Mouse (Mus musculus): ENCODE data around the gene Mtmr12. TPM values are rescaled to one million over a fixed set of nuclear protein-coding genes. Genes with fewer than 3 reads are reported as not detected.

The Mtmr12 gene
- total RNA-seq, 2 experiments from 2014 or later = 17.6 to 24.1 TPM

DNA sequence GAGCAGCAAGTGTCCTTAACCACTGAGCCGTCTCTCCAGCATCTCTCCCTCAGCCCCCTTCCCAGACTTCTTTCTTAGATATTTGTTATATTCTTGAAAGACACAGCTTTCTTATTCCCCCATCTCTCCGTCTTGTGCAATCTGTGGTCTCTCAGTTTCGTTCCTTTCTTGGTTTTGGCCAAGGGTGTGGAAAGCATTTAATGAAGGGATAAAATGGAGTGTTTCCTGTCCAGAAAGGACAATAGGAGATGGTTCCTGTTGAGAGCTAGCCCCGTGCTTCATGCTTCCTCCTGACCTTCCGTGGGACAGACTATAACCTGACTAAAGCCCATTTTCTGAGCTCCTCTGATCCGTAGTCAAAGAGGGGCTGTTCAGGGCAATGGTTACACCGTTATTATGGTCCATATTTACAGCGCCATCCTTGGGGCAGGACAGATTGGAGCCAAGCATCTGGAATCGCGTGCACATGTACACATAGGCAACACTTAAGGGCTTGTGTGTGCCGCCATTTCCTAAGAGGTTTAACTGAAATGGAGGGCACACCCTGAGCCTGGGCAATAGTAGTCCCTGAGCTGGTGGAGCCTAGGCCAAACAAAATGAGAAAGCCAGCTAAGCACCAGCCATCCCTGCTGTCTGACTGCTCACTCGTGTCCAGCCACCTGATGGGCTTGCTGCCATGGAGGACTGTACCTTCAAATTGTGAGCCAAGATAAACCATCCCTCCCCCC is 68.7 kb downstream of the Mtmr12 start:
- DNase-seq (ENCODE audit: low spot score in 2 of 2) = no peak

DNA sequence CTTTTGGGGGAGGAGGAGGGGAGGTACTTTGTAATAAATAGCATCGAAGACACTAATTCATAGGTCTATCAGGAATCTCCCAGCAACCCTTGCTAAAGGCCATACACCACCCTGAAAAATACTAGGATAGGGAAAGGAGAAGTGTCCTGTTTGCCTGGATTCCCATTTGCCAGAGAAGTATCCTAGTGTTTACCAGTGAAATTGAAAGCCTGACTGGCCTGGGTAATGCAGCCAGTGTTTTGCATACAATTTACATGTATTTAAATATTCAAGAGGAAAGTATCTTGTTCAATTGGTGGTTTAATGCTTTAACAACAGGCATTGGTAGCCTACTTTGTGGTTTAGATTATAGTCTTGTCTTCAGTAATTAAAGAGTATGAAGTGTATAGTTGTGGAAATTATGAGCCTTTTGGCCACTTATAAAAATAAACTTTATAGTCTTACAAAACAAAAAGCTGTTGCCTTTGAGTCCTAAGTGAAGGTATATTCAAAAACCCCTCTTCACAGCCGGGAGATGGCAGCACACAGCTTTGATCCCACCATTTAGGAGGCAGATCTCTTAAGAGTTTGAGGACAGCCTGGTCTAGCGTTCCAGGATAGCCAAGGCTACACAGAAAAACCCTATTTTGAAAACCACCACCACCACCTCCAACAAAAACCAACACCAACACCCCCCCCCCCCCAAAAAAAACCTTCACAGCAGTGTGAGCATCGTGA is 69.4 kb downstream of the Mtmr12 start:
- DNase-seq (ENCODE audit: low spot score in 2 of 2) = no peak

DNA sequence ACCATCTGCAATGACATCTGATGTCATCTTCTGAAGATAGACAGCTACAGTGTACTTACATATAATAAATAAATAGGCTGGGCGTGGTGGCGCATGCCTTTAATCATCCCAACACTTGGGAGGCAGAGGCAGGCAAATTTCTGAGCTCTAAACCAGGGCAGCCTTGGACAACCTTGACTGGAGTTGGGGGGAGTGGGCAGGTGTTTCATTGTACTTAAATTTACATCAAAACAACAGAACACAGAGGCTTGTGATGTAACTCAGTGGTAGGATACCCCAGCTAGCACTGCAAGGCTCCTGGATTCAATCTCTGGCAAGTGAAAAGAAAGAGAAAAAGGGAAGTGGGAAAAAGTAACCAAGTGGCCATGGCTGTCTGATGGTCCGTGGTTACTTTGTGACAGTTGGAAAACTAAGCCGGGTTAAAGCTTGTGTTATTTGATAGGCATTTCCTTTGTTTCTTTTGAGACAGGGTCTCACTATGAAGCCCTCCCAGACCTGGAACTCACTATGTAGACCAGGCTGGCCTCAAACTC is 70.3 kb downstream of the Mtmr12 start:
- DNase-seq (ENCODE audit: low spot score in 2 of 2) = no peak

DNA sequence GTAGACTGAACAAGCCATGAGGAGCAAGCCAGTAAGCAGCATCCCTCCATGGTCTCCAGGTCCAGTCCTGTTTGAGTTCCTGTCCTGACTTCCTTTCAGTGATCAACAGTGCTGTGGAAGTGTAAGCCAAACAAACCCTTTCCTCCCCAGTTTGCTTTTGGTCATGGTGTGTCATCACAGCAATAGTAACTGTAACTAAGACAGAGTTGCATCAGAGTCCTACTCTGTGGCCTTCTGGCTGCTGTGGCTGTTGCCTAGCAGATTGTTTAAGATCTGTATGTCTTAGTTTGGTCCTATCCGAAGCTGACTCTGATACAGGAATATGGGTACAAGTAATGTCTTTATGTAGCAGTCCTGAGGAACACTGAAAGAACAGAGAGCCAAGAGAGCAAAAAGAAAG is 75.0 kb downstream of the Mtmr12 start:
- DNase-seq (ENCODE audit: low spot score in 2 of 2) = no peak

DNA sequence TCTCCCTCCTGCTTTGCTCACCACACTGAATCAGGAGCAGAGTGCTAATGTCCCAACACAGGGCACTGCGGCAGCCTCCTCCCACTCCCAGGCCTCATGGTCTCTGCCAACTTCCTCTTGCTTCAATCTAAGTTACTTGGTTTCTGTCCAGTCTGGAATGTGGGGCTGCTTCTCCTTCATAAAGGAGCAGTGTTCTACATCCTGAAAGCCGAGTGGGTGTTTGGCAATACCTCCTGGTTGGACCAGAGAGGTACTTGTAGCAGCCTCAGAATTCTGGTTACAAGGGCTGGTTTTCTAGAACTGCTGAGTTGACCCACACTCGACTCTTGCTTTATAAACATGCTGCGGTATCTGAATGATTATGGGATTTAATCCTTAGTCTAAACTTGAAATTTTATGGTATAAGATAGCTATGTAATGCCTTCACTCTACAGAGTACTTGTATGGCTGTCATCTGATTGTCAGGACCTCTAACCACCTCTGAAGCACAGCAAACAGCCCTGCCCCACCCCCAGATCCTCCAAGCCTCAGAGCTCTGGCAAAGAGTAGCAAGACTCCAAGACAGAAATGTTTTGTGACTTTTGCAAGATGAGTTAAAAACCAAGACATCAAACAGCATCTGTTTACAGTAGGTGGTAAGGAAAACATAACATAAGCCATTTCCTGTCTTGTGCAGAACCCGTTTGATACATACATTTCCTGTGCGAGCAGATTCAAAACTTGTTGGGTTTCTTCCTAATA is 80.1 kb downstream of the Mtmr12 start:
- DNase-seq (ENCODE audit: low spot score in 2 of 2) = no peak

DNA sequence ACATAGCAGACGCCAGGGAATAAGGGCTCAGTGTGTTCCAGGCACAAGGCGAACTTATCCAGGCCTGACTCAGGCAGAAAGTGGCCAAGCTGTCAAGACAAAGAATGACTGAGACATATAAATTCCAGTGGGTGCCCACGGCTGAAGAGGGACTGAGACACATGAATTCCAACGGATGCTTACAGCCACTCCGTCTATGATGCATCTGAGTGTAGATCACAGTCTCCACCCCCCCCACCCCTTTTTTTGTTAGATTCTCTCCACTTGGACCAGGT is 80.6 kb downstream of the Mtmr12 start:
- DNase-seq (ENCODE audit: low spot score in 2 of 2) = no peak

DNA sequence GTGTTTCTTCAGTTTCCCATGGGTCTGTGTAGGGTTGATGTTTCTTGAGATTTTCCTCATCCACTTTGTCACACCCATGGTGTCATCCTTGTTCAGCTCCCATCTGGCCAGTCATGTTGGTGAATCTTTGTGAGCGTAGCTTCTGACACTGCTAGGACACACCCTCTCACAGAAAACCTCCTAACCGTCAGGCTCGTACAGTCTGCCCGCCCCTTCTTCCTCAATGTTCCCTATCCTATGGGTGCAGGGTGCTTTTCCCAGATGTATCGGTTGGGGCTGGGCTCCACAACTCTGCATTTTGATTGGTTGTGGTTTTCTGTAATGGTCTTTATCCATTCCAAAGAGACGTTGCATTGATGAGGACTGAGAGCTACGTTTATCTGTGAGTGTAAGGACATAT is 85.5 kb downstream of the Mtmr12 start:
- no peak for DNase-seq (ENCODE audit: low spot score in 2 of 2)

DNA sequence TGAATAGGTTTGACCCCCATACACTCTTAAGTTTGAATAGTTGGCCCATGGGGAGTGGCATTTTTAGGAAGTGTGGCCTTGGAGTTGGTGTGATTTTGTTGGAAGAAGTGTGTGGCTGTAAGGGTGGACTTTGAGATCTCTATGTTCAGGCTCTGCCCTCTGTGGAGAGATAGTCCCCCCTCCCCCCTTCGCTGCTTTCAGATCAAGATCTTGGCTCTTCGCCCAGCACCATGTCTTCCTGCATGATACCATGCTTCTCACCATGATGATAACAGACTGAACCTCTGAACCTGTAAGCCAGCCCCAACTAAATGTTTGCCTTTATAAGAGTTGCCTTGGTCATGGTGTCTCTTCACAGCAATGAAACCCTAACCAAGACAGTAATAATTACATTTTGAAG is 86.9 kb downstream of the Mtmr12 start:
- DNase-seq (ENCODE audit: low spot score in 2 of 2) = no peak

DNA sequence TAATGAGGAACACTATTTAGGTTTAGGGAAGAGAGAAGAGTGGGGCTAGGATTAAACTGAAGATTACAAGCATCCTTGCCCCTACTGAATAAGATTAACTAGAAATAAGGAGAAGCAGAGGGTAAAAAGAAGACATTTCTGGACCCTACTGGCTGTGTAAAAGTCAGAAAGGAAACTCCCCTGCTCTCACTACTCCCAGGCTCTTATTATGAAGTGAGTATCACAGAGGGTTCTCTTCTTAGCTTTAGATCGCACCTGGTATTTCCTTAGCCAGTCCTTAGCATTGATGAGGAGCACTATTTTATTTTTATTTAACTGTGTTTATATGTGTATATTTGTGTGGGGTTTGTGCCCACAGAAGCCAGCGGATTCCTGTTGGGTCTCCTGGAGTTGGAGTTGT is 91.4 kb downstream of the Mtmr12 start:
- no peak for DNase-seq (ENCODE audit: low spot score in 2 of 2)

DNA sequence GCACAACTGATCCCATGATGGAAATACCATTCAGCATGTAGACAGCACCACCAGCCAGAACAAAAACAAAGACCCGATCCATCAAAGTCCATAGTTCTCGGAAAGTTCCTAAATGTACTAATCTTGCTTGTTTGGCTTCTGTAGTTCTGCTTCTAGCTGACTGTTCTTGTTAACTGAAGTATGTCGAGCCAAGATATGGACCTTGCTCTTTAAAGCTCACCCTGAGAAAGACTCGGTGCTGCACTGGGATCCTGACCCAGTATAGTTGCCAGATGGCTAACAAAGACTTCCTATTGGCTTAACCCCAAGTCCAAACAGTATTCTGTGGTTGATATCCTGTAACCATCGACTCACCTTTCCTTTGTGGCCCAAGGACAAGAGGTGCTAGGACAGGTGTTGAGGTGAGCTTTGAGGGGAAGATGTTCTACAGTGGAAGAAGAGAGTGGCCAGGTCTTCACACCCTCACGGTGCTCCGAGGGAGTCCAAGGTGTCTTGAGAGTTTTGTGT is 93.5 kb downstream of the Mtmr12 start:
- no peak for DNase-seq (ENCODE audit: low spot score in 2 of 2)

DNA sequence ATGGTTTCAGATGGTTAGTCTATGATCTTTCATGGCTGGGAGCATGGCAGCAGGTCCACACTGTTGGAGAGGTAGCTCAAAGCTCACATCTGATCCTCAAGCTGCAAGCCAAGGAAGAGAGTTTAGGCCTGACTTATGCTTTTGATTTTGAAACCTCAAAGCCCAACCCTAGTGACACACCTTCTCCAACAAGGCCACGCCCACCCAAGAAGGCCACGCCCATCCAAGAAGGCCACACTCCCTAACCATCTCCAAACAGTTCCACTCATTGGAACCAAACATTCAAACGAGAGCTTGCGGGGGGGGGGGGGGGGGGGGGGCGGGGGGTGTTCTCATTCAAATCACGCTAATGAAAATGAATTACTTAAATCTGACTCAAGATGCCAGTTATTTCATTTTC is 96.9 kb downstream of the Mtmr12 start:
- no peak for DNase-seq (ENCODE audit: low spot score in 2 of 2)

DNA sequence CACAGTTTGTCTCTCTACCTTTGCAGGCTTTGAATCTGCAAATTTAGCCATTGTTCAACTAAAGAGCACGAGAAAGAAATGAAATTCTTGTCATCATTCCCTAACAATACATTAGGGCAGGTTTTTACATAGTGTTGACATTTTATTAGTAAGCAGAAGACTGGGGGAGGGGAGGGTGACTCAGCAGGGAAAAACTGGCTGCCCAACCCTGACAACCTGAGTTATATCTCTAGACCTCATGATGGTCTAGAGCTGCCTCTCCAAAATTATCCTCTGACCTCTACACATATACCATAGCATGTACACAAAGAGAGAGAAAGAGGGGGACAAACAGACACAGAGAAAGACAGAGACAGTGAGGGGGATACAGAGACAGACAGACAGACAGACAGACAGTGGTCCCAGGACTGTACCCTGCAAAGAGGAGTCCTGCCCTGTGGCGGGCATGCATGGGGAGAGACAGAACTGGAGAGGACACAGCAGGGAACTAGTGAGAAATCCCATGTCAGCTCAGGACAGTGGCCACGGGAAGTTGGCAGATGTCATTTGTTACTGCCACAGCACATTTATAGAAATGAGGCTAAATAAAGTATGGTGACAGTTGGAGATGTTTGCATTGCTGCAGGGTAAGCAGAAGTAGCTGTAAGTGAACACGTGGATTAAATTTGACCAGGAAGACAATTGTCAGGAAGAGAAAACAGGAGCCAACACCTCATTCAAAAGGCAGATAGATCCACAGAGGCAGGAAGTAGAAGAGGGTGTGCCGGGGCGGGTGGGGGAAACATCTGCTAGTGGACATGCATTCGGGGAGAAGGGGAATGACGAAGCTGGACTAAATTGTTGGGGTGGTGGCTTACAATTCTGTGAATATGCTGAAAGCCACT is 101.6 kb downstream of the Mtmr12 start:
- DNase-seq (ENCODE audit: low spot score in 2 of 2) = no peak

DNA sequence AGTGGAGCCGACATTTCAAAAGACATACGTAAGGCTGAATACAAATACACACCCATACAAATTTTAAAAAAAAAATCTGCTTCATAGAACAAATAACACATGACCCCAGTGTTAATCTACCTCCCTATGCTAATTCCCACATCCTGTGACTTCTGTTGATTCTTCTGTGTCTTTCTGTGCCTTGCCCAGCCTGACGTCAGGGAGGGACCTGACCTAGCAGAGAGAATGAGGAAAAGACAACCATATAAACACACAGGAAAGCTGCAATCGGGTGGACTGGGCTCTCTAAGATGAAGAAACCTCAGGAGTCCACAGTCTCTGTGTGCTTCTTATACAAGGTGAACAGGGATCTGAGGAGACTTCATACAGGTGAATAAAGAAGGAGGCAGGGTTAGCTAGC is 102.3 kb downstream of the Mtmr12 start:
- no peak for DNase-seq (ENCODE audit: low spot score in 2 of 2)

DNA sequence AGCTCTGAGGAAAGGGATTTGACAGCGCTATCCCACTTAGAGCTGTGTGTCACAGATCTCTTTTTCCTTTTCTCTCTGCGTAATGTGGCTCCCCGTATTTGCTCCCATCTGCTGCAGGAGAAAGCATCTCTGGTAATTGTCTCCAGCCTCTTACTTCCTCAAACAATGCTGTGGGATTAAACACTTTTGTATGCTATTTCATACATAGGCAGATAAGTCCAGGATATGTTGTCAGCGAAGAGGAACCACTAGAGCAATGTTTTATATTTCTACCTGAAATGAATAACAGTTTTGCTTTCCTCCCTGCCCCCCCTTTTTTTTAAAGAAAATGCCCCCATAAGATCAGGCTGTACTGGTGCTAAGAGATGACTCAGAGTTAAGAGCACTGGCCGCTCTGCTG is 103.7 kb downstream of the Mtmr12 start:
- DNase-seq (ENCODE audit: low spot score in 2 of 2) = no peak

DNA sequence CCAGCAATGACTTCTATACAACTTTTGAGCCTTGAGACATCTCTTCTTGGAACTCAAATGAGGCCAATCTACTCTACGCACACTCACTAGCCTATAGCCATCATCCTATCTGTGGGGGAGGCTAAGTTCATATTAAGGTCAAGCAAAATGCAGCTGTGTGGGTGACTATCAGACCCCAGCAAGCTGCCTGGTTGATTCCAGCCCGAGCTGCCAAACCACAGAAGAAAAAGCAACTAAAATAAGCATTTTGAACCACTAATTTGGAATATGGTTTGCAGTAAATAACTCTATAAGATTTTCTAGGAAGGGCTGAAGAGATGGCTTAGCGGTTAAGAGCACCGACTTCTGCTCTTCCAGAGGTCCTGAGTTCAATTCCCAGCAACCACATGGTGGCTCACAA is 105.8 kb downstream of the Mtmr12 start:
- no peak for DNase-seq (ENCODE audit: low spot score in 2 of 2)

DNA sequence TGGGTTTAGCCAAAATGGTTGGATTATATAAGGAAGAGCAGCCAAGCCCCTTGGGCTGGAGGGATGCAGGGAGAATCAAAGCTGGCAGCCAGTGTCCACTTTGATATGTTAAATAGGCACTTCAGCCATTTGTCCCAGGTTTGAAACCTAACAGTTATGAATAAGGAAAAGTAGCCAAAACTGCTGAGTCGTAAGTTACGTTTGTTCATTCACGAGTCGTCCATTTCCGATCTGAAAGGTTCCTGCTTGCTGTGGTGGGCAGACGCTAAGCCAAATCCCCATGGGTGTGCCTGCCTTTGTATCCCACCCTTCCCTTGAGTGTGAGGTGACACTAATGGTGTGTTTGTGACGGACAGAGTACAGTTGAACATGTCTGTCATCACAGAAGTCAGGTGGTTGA is 106.6 kb downstream of the Mtmr12 start:
- no peak for DNase-seq (ENCODE audit: low spot score in 2 of 2)

DNA sequence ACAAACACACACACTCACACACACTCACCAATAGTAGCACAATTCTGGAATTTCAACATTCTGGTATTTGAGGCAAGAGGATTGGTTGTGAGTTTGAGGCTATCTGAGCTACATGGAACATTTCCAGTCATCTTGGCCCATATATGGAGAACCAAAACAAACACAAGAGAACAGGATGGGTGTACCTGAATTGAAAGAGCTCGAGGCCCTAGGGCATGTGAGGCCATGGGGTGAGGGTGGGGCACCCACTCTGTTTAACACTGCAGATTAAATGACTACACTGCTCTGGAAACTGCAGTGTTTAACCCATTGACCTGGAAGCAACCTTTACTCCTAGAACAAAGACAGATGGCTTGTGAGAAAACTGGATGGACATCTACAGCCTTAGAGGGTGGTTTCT is 108.4 kb downstream of the Mtmr12 start:
- DNase-seq (ENCODE audit: low spot score in 2 of 2) = no peak

DNA sequence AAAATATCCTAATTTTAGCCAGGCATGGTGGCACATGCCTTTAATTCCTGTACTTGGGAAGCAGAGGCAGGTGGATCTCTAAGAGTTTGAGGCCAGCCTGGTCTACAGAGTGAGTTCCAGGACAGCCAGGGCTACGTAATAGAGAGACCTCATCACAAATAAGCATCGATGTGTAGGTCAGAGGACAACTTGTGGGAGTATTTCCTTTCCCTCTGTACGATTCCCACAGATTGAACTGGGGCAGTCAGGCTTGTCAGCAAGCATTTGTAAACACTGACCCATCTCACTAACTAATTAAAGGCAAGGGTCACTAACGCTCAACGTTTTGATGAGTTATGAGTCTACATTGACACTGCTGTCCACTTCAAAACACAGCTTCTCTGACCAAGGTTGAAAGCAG is 109.8 kb downstream of the Mtmr12 start:
- DNase-seq (ENCODE audit: low spot score in 2 of 2) = no peak

DNA sequence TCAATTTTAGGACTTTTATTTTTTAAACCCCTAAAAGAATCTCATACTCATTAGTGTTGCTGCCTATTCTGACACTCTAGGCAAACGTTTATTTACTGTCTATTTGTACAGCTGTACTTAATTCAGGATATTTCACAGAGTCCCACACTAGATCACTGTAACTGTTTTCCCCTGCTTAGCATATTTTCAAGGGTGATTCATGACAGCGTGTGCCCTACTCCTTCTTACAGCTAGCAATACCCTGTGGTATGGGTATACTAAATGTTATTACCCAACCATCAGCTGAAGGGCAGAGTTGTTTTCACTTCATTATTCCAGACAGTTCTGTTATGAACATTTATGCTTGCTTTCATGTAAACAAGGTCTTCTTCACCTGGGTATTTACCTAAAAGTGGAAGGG is 111.2 kb downstream of the Mtmr12 start:
- no peak for DNase-seq (ENCODE audit: low spot score in 2 of 2)

DNA sequence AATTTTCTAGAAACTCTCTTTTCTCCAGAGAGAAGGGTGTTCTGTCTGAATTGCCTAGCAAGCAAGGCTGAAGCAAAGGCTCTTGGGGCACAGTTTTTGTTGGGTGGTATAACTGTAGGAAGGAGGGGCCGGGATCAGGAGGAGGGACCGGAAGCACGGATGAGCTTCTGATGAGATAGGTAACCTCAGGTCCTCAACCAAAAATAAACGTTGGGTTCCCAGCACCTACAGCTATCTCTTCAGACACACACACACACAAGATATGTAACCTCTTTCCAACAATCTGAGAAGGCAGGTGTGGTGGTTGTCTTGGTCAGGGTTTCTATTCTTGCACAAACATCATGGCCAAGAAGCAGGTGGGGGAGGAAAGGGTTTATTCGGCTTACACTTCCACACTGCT is 112.5 kb downstream of the Mtmr12 start:
- no peak for DNase-seq (ENCODE audit: low spot score in 2 of 2)

DNA sequence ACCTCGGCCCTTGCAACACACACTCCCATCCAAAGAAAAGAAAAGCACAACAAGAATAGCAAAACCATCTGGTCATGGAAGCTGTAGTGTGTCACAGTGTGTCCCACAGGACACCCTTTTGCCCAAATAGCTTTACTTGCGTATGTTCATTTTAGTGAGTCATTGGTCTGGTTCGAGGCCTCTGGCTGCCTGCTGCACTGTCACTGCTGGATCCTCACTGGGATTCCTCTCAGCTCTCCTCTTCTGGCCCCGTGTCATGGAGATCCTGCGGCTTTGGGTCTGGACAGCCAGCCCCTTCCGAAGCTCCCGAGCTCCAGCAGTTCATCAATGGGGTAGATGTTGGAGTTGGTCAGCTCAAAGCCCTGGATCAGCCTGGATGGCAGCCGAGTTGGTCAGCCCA is 113.6 kb downstream of the Mtmr12 start:
- no peak for DNase-seq (ENCODE audit: low spot score in 2 of 2)

Data from adrenal gland, adult 18-20 months (tissue).